Mouse (Mus musculus): ENCODE data around the gene Kirrel3.

- no peak for TF ChIP-seq CTCF (IDR thresholded peaks at IDR 0.05; ENCODE audit: low read depth, low read length)
- TF ChIP-seq GATA1 (IDR thresholded peaks at IDR 0.05; ENCODE audit: borderline replicate concordance, low read length): no peak
- TF ChIP-seq TAL1 (conservative IDR thresholded peaks at IDR 0.05; ENCODE audit: low read depth, low read length): no peak
Observed at GRCm38 (mm10) chr9:35018056-35018455, 532.4 kb downstream of the Kirrel3 start.
